Mouse (Mus musculus): Measurements from ENCODE around the gene Ap1m1. TPM values are rescaled to one million over a fixed set of nuclear protein-coding genes. Genes with fewer than 3 reads are reported as not detected.
A peak's percentile ranks its signal among the peaks of the same experiment; 100 is the strongest.

Ap1m1 gene
- total RNA-seq, 1 experiment from 2014 or later, result 79.2 TPM

DNA sequence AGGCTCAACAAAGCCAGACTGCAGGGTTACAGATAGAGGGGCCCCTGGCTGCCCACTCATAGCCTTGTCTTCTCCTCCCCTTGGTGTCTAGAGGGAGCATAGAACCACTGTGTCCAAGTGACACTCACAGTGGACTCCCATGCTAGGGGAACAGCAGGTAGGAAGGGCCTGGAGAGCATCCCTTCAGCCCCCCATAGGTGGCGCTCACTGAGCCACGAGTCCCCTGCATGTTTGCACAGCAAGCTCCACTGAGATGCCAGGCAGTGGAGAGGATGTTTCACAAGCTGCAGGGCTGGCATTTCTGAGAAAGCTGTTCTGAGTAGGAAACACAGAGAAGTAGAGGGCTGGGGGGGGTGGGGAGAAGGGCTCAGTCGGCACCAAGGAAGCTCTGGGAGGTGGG is 32.5 kb downstream of the Ap1m1 start:
- ATAC-seq (replicated peaks in 1 of 2; ENCODE audit: insufficient read depth in 1 of 2, low FRiP score in 2 of 2, low TSS enrichment in 1 of 2, low read depth in 1 of 2, poor library complexity in 2 of 2, severe bottlenecking in 2 of 2), result peak; percentile 32 to 52; a peak in 2 of 4 replicates

DNA sequence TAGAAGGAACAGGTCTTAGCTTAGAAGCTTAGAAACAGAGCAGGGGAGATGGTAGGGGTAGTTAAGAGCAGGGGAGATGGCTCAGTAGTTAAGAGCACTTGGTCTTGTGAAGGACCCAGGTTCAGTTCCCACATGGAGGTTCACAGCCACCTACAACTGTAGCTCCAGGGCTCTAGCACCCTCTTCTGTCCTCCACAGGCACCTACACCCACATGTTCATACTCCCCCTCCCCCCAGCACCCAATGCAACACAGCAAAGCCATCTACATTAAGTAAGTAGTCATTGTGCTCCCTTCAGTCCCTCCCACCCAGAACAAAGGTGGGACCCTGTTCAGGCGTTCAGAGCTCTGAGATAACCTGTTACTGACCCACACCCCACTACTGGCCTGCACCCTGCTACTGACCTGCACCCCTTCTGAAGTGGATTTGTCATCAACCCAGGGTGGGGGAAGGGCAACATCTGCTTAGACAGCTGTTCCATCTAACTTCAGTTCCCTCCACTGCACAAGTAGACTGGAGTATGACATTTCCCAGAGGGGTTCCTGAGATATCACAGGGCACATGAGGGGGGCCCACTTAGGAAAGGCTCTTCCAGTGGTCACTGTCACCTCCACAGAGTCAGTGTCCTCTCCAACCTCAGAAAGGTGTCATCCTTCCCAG is 33.4 kb downstream of the Ap1m1 start:
- ATAC-seq (replicated peaks in 1 of 2; ENCODE audit: insufficient read depth in 1 of 2, low FRiP score in 2 of 2, low TSS enrichment in 1 of 2, low read depth in 1 of 2, poor library complexity in 2 of 2, severe bottlenecking in 2 of 2), result no peak

DNA sequence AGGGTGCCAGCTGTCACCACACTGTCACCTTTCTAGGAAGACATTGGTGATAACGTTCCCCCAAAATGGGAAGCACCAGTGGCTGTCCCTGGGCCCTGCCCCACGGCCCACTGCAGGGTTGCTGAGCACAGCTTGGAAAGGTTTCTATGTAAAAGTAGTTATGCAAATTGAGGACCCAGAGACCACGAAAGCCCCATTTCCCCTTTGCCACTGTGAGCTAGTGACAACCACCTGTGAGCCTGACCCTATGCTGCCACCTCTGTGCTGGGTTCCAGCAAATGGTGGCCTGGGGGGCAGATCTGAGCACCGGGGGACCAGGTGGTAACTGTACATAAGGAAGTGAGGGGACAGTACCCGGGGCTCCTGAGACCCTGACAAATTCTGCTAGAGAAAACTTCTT is 34.0 kb downstream of the Ap1m1 start:
- ATAC-seq (replicated peaks in 1 of 2; ENCODE audit: insufficient read depth in 1 of 2, low FRiP score in 2 of 2, low TSS enrichment in 1 of 2, low read depth in 1 of 2, poor library complexity in 2 of 2, severe bottlenecking in 2 of 2), result peak; percentile 48 to 54; a peak in 3 of 4 replicates

DNA sequence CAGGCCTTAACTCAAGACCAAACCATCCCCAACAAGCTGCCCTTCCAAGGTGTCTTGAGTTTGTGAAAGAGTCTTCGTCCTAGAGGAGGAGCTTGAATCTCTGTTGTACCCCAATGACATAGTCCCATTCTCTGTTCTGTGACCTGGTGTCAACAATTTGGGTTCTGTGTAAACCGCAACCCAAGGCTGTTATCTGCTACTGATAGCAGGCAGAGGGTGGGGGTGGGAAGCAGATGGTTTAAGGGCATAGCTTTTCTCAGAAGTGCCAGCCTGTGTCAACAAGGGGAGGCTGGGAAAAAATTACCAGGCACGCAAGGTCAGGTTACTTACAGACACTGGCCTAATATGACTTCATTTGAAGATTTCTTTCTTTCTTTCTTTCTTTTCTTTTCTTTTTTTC is 37.4 kb downstream of the Ap1m1 start:
- no peak for ATAC-seq (replicated peaks in 1 of 2; ENCODE audit: insufficient read depth in 1 of 2, low FRiP score in 2 of 2, low TSS enrichment in 1 of 2, low read depth in 1 of 2, poor library complexity in 2 of 2, severe bottlenecking in 2 of 2)

DNA sequence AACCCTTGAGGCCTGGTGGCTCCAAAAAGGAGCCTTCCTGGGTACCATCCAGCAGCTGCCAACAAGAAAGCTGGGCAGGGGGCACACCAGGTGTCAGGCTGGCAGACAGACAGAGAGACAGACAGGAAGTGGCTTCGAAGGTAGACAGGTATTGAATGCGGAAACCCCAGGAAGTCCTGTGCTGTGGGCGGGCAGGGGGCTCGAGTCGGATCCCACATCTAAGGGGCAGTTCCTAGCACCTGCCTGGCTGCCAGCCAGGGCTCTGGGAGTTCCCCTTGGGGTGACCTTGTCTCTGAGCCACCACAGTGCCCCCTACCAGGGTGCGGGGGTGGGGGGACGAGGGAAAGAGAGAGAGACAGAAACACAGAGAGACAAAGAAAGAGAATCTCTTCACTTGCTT is 39.3 kb downstream of the Ap1m1 start:
- no peak for ATAC-seq (replicated peaks in 1 of 2; ENCODE audit: insufficient read depth in 1 of 2, low FRiP score in 2 of 2, low TSS enrichment in 1 of 2, low read depth in 1 of 2, poor library complexity in 2 of 2, severe bottlenecking in 2 of 2)

DNA sequence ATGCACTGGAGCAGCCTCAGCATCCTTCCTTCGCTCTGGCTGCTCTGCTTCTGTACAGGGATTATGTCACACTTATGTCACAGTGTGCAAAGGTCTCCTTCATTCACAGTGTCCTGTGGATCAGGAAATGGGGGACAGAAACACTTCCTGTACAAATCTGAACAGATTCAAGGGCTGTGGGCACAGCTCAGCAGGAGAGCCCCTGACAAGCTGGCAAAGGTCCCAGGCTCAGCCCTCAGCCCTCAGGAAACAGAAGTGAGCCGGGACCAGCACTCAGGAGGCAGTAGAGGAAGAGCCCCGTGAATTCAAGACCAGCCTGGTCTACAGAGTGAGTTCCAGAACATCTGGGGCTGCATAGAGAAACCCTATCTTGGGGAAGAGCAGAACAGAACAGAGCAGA is 41.8 kb downstream of the Ap1m1 start:
- ATAC-seq (replicated peaks in 1 of 2; ENCODE audit: insufficient read depth in 1 of 2, low FRiP score in 2 of 2, low TSS enrichment in 1 of 2, low read depth in 1 of 2, poor library complexity in 2 of 2, severe bottlenecking in 2 of 2), result peak; percentile 92 to 97

DNA sequence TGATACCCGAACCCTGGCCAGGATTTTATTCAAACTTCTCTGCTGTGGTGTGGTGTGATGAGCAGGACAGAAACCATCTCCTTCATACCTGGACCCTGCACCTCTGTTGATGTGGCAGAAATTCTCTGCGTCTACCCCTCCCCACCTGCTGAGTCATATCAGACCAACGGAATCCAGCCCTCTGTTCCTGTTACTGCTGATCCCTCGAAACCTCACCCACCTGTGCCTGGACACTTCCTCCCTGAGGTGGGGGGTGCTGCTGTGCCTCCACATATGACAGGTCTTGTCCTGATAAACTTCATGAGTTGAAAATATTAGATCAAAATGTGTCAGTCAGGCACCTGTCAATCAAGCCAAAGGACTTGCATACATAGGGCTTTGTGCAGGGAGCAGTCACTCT is 45.5 kb downstream of the Ap1m1 start:
- peak in 1 of 2 experiments; percentile 21; a peak in 1 of 4 replicates for ATAC-seq (replicated peaks in 1 of 2; ENCODE audit: insufficient read depth in 1 of 2, low FRiP score in 2 of 2, low TSS enrichment in 1 of 2, low read depth in 1 of 2, poor library complexity in 2 of 2, severe bottlenecking in 2 of 2)

DNA sequence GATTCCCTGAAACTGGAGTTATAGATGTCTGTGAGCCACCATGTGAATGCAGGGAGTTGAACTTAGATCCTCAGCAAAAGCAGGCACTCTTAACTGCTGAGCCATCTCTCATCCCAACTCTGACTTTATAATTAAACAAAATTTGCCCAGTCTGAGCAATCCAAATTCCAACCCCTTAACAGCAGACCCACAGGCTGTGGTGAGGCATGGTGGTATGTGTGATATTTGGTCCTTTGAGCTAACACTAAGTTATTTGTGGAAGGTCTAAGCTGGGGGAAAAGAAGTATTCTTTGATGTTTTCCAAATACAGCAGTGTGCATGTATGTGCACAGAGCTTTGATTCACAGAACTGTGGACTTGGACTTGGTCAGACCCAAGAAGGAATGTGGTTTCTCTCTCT is 49.2 kb downstream of the Ap1m1 start:
- no peak for ATAC-seq (replicated peaks in 1 of 2; ENCODE audit: insufficient read depth in 1 of 2, low FRiP score in 2 of 2, low TSS enrichment in 1 of 2, low read depth in 1 of 2, poor library complexity in 2 of 2, severe bottlenecking in 2 of 2)

DNA sequence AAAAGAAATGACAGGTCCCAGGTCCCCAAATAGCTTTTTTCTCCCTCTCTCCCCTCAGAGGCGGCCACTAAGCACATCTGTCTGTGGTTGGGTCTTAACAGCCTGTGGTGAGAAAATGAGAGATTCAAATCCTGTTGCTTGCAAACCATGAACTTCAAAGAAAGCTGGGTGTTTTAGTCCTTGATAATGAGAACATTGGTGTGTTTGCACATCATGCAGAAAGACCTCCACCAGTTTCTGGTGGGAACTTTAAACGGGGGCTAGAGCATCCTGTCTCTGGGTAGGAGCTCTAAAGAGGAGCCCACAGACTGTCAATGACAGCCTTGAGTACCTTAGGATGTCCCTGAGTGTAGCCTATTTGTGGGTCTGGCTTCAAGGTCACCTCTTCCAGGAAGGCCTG is 51.3 kb downstream of the Ap1m1 start:
- no peak for ATAC-seq (replicated peaks in 1 of 2; ENCODE audit: insufficient read depth in 1 of 2, low FRiP score in 2 of 2, low TSS enrichment in 1 of 2, low read depth in 1 of 2, poor library complexity in 2 of 2, severe bottlenecking in 2 of 2)

DNA sequence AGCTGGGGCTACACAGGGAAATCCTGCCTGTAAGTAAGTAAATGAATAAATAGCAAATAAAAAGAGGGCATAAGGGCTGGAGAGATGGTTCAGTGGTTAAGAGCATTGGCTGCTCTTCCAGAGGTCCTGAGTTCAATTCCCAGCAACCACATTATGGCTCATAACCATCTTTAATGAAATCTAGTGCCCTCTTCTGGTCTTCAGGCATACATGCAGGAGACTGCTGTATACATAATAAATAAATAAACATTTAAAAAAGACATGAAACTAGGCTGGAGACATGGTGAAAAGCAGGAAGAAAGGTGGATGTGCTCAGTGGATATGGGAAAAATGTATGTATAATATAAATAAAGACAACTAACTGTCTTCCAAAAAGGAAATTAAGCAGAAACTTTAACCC is 53.5 kb downstream of the Ap1m1 start:
- ATAC-seq (replicated peaks in 1 of 2; ENCODE audit: insufficient read depth in 1 of 2, low FRiP score in 2 of 2, low TSS enrichment in 1 of 2, low read depth in 1 of 2, poor library complexity in 2 of 2, severe bottlenecking in 2 of 2), result no peak

DNA sequence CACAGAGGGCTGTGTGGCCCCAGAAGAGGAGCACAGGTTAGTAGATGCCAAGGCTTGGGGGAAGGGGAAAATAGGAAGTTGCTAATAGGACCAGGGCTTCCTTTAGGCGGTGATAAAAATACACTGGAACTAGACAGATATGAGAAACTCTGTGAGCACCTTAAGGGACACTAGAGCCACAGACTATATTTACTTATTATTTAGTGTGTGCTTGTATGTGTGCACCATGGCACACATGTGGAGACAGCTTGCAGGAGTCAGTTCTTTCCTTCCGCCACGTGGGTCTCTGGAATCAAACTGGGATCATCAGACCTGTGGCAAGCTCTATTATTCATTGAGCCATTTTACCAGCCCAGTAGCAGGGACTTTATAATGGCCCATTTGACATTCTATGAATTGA is 55.3 kb downstream of the Ap1m1 start:
- ATAC-seq (replicated peaks in 1 of 2; ENCODE audit: insufficient read depth in 1 of 2, low FRiP score in 2 of 2, low TSS enrichment in 1 of 2, low read depth in 1 of 2, poor library complexity in 2 of 2, severe bottlenecking in 2 of 2), result peak in 1 of 2 experiments; percentile 14; a peak in 1 of 4 replicates

DNA sequence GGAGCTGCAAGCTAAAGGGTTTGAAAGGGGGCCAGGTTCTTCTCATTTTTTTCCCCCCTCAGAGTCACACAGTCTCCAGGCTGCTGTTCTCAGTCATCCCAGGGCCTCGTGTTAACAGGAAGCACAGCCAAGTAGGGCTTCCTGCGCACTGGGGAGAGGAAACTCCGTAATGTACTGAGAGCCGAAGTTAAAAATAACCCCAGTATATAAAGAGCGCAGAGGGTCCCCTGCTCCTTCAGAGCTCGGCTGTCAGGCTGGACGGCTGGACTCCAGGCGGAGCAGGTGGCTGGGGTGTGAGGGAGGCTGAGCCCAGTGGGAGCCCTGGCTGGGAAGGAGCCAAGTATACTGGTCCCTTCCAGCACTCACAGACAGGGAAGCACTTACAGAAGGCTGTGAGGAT is 55.9 kb downstream of the Ap1m1 start:
- ATAC-seq (replicated peaks in 1 of 2; ENCODE audit: insufficient read depth in 1 of 2, low FRiP score in 2 of 2, low TSS enrichment in 1 of 2, low read depth in 1 of 2, poor library complexity in 2 of 2, severe bottlenecking in 2 of 2), result peak; percentile 91 to 96

DNA sequence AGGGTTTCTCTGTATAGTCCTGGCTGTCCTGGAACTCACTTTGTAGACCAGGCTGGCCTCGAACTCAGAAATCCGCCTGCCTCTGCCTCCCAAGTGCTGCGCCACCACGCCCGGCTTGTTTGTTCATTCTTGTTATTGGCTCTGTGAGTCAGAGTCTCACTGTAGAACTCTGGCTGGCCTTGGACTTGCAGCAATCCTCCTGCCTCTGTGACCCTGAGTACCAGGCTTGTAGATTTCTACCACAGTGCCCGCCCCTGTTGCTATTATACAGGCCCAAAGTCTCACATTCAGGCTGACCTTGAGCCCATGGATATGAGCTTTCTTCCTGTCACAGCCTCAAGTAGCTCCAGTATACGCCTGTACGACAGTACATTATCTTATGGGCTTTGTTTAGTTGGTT is 56.7 kb downstream of the Ap1m1 start:
- no peak for ATAC-seq (replicated peaks in 1 of 2; ENCODE audit: insufficient read depth in 1 of 2, low FRiP score in 2 of 2, low TSS enrichment in 1 of 2, low read depth in 1 of 2, poor library complexity in 2 of 2, severe bottlenecking in 2 of 2)

DNA sequence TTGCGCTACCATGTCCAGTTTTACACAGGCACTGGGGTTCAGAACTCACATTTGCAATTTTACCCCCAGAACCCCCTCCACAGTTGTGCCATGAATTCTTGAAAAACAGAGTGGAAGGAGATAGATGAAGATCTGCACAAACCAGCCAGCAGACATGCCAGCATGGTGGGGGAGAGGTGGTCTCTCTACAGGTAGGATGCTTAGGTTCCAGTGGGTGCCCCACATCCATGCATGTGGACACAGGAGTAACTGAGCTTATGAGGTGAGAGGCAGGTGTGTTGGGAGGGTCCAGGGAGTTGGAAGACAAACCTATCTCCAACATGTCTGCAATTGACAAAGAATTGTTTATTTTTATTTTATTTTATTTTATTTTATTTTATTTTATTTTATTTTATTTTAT is 59.1 kb downstream of the Ap1m1 start:
- no peak for ATAC-seq (replicated peaks in 1 of 2; ENCODE audit: insufficient read depth in 1 of 2, low FRiP score in 2 of 2, low TSS enrichment in 1 of 2, low read depth in 1 of 2, poor library complexity in 2 of 2, severe bottlenecking in 2 of 2)

DNA sequence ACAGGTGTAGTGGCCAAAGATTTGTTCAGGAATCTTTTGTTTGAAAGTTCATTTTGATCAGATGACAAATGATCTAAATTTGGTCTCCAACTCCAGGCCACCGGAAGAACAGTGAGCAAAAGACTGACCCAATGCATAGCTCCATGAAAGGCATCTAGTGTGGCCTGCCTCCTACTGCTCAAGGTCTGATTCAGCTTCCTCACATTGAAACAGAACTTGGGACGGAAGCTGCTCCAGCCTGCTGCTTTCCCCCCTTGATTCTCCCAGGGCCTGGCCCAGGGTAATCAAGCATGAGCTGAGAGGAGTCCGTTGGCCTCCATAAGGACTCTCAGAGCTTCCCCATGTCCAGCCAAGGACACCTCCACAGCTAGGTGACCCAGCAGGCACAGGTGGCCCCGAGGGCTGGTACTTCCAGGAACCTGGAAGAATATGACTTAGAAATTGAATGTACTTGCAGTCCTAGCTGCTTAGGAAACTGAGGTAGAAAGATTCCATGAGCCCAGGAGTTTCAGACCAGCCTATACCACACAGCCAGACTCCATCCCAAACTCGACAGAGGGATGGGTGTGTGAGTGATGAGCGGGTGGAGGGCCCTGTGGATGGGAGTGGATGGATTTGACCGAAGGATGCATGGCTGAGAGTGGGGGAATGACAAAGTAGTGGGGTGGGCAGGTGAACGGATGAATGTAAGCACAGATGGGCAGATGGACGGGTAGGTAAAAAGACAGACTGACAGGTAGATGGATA is 61.0 kb downstream of the Ap1m1 start:
- no peak for ATAC-seq (replicated peaks in 1 of 2; ENCODE audit: insufficient read depth in 1 of 2, low FRiP score in 2 of 2, low TSS enrichment in 1 of 2, low read depth in 1 of 2, poor library complexity in 2 of 2, severe bottlenecking in 2 of 2)

DNA sequence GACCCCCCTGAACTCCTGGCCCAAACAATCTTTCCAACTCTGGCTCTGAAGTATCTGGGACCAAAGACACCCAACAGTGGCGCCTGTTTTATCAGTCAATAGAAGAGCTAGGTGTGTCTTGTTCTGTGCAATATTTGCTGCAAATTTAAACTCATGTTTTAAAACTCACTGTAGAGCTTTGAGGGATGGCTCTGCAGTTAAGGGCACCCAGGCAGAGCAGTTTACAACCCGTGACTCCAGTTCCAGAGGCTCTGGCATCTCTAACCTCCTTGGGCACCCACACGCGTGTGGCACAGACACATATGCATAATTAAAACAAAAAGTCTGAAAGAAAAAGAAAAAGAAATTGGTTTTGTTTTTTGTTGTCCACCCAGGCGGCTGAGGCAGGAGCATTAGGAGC is 61.7 kb downstream of the Ap1m1 start:
- no peak for ATAC-seq (replicated peaks in 1 of 2; ENCODE audit: insufficient read depth in 1 of 2, low FRiP score in 2 of 2, low TSS enrichment in 1 of 2, low read depth in 1 of 2, poor library complexity in 2 of 2, severe bottlenecking in 2 of 2)

DNA sequence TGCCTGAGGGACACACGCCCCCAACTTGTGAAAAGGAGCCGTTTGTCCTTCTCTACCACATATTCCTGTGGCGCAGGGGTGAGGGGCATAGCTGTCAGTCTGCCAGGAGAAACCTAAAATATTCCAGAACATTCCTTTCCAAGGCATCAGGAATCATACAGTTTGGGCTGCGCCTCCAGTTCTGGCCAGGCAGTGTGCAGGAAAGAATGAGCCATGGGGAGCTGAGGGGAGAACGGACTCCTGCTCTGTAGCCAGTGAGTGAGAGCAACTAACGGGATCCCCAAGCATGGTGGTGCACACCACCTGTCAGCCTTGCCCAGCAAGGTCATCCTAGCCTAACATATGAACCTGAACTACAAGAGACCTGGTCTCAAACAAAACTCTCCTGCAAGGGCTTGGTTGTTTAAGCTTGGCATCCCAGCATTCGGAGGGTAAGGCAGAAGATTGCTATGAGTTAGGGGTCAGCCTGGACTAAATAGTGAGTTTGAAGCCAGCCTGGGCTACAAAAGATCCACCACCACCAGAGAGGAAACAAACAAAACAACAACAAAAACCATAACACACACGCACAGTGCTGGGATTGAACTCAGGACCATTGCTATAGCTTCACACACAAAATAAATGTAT is 63.3 kb downstream of the Ap1m1 start:
- no peak; a peak in 1 of 4 replicates for ATAC-seq (replicated peaks in 1 of 2; ENCODE audit: insufficient read depth in 1 of 2, low FRiP score in 2 of 2, low TSS enrichment in 1 of 2, low read depth in 1 of 2, poor library complexity in 2 of 2, severe bottlenecking in 2 of 2)

DNA sequence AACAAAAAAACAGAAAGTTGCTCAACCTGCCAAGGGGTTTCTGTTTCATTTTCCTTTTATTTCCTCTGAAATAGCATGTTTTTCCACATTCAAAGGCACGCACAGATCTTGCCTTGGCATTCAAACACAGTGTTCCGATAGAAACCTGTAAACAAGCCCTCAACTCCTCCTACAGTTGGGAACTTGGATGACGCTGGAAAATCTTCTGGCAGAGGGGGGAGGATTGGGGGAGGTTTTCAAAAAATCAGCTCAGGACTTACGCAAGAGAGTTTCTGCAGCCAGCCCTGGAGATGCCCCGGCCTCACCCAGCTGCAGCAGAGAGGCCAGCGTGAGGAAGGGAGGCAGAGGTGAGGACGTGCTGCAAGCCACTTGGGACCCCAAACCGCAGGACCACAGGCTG is 63.8 kb downstream of the Ap1m1 start:
- ATAC-seq (replicated peaks in 1 of 2; ENCODE audit: insufficient read depth in 1 of 2, low FRiP score in 2 of 2, low TSS enrichment in 1 of 2, low read depth in 1 of 2, poor library complexity in 2 of 2, severe bottlenecking in 2 of 2), result peak; percentile 85 to 88

All from hematopoietic stem cell, adult 5-6 weeks (primary cell).